Mouse (Mus musculus) limb, embryonic 11.5 days (tissue): ENCODE results near the gene Olfr734. TPM values are rescaled to one million over a fixed set of nuclear protein-coding genes. Genes with fewer than 3 reads are reported as not detected.

ENCODE experiments used
- ATAC-seq: fragments of 200-750 bp; cut with Nextera tagmentation; 2 replicates; pipeline ENCODE4 v1.8.0; 2017; ENCODE audit warnings: low read depth; ENCODE audit not compliant: insufficient number of reproducible peaks, low FRiP score, low TSS enrichment
- DNase-seq: peaks from one replicate; pipeline ENCODE4 v3.0.0-alpha.2; 2015; ENCODE audit warnings: low spot score
- H3K27ac ChIP-seq: fragments of 300-500 bp; sonication (generic); replicated peaks from 2 replicates; pipeline ENCODE4 v1.5.1; 2014; ENCODE audit warnings: low read depth, mild to moderate bottlenecking, low read length
- H3K27me3 ChIP-seq: fragments of 300-500 bp; sonication (generic); 2 replicates; pipeline ENCODE4 v1.6.1; 2014; ENCODE audit warnings: mild to moderate bottlenecking, low read length, mixed read lengths; ENCODE audit not compliant: control insufficient read depth, insufficient read depth
- H3K36me3 ChIP-seq: fragments of 300-500 bp; sonication (generic); 2 replicates; pipeline ENCODE4 v1.6.1; 2014; ENCODE audit warnings: mild to moderate bottlenecking, low read length, moderate library complexity, mixed read lengths; ENCODE audit not compliant: control insufficient read depth, insufficient read depth
- H3K4me1 ChIP-seq: fragments of 300-500 bp; sonication (generic); 2 replicates; pipeline ENCODE4 v1.6.1; 2014; ENCODE audit warnings: low read length, mixed read lengths; ENCODE audit not compliant: control insufficient read depth, insufficient read depth
- H3K4me2 ChIP-seq: fragments of 300-500 bp; sonication (generic); 2 replicates; pipeline ENCODE4 v1.6.1; 2014; ENCODE audit warnings: low read depth, mild to moderate bottlenecking, moderate library complexity; ENCODE audit not compliant: severe bottlenecking
- H3K4me3 ChIP-seq: fragments of 300-500 bp; sonication (generic); 2 replicates; pipeline ENCODE4 v1.5.1; 2014; ENCODE audit warnings: low read depth, low read length
- H3K9ac ChIP-seq: fragments of 300-500 bp; sonication (generic); 2 replicates; pipeline ENCODE4 v1.6.1; 2014; ENCODE audit warnings: mild to moderate bottlenecking, low read length
- H3K9me3 ChIP-seq: fragments of 300-500 bp; sonication (generic); 2 replicates; pipeline ENCODE4 v1.6.1; 2016; ENCODE audit warnings: low read length; ENCODE audit not compliant: control insufficient read depth
- WGBS: fragments of 180-500 bp; shearing (Covaris S2); extraction: QIAGEN DNeasy Blood & Tissue Kit; methylation state at CpG from one replicate; pipeline ENCODE4 v1.1.7; 2014; 5-methylcytosine and 5-hydroxymethylcytosine counted together
- polyA plus RNA-seq: library from polyadenylated mRNA; unstranded; fragments of >200 nt; fragmentation: Nextera tagmentation; extraction: Ambion mirVana; gene quantifications from 2 replicates; pipeline ENCODE4 v1.2.1, GENCODE M21; 2014

Olfr734 gene
- not detected in 2 replicates for polyA plus RNA-seq

- Histone ChIP-seq H3K27ac (no peak within 1 kb of the TSS), H3K4me3 (no peak within 1 kb of the TSS), H3K9ac (no peak within 1 kb of the TSS), H3K4me2 (no peak within 1 kb of the TSS), H3K9me3 (no peaks in the 10 kb centered on the region), H3K4me1 (no peaks in the 10 kb centered on the region), H3K27me3 (no peaks in the 10 kb centered on the region), H3K36me3 (no peaks in the 10 kb centered on the region)
- 75% methylated on average over 1 of the region's 1 CpGs for WGBS
- ATAC-seq (no peak), DNase-seq (no peak)
These were observed at the start of gene Olfr734 for GRCm38 (mm10) chr14:50326661-50327060. Olfr734 (minus strand) TSS chr14:50326761.

- WGBS: 92% methylated on average over 2 of the region's 2 CpGs
These were observed 37.0 kb upstream of the Olfr734 start for GRCm38 (mm10) chr14:50363561-50363960.

GRCm38 (mm10) chr14:50360480-50360879, 33.9 kb upstream of the Olfr734 start:
- ATAC-seq (no peak), DNase-seq (no peak)
- Histone ChIP-seq H3K36me3 (no peaks in the 10 kb centered on the region), H3K27me3 (no peaks in the 10 kb centered on the region), H3K4me1 (no peaks in the 10 kb centered on the region), H3K4me2 (no peak overlapping the region), H3K4me3 (no peak overlapping the region), H3K9ac (no peak overlapping the region), H3K9me3 (no peaks in the 10 kb centered on the region), H3K27ac (no peak overlapping the region)
- WGBS: 88% methylated on average over 3 of the region's 3 CpGs

More at GRCm38 (mm10) chr14:50363561-50363960, 37.0 kb upstream of the Olfr734 start:
- H3K4me1 ChIP-seq: no peaks in the 10 kb centered on the region
- H3K27me3 ChIP-seq: no peaks in the 10 kb centered on the region
- no peaks in the 10 kb centered on the region for H3K9me3 ChIP-seq
- H3K36me3 ChIP-seq: no peaks in the 10 kb centered on the region
- no peak overlapping the region for H3K4me2 ChIP-seq
- DNase-seq: no peak
- no peak for ATAC-seq
- no peak overlapping the region for H3K4me3 ChIP-seq
- H3K9ac ChIP-seq: no peak overlapping the region
- H3K27ac ChIP-seq: no peak overlapping the region

- H3K4me3 ChIP-seq: no peak within 1 kb of the TSS
- no peak within 1 kb of the TSS for H3K9ac ChIP-seq
- no peak for ATAC-seq
- no peak within 1 kb of the TSS for H3K4me2 ChIP-seq
- H3K9me3 ChIP-seq: no peaks in the 10 kb centered on the region
- H3K36me3 ChIP-seq: no peaks in the 10 kb centered on the region
- H3K4me1 ChIP-seq: no peaks in the 10 kb centered on the region
- H3K27me3 ChIP-seq: no peaks in the 10 kb centered on the region
- H3K27ac ChIP-seq: no peak within 1 kb of the TSS
- WGBS: 90% methylated on average over 2 of the region's 2 CpGs
- DNase-seq: no peak
These were observed 31.0 kb upstream of the Olfr734 start, which contains the start of gene Tlr11 for GRCm38 (mm10) chr14:50357593-50357992. Tlr11 (plus strand) TSS chr14:50357914.

GRCm38 (mm10) chr14:50356725-50357124, 30.2 kb upstream of the Olfr734 start:
- Histone ChIP-seq H3K9ac (no peak overlapping the region), H3K27ac (no peak overlapping the region), H3K4me2 (no peak overlapping the region), H3K9me3 (no peaks in the 10 kb centered on the region), H3K4me1 (no peaks in the 10 kb centered on the region), H3K4me3 (no peak overlapping the region), H3K27me3 (no peaks in the 10 kb centered on the region), H3K36me3 (no peaks in the 10 kb centered on the region)
- WGBS: 88% methylated on average over 2 of the region's 2 CpGs
- ATAC-seq: no peak
- no peak for DNase-seq

- ATAC-seq: no peak
- Histone ChIP-seq H3K9ac (no peak overlapping the region), H3K36me3 (no peaks in the 10 kb centered on the region), H3K27me3 (no peaks in the 10 kb centered on the region), H3K4me2 (no peak overlapping the region), H3K27ac (no peak overlapping the region), H3K9me3 (no peaks in the 10 kb centered on the region), H3K4me3 (no peak overlapping the region), H3K4me1 (no peaks in the 10 kb centered on the region)
- 54% methylated on average over 3 of the region's 3 CpGs for WGBS
- DNase-seq: peak; percentile 36
These were observed 25.9 kb upstream of the Olfr734 start for GRCm38 (mm10) chr14:50352438-50352837.

- Histone ChIP-seq H3K27me3 (no peaks in the 10 kb centered on the region), H3K4me1 (no peaks in the 10 kb centered on the region), H3K9me3 (no peaks in the 10 kb centered on the region), H3K27ac (no peak within 1 kb of the TSS), H3K9ac (no peak within 1 kb of the TSS), H3K4me3 (no peak within 1 kb of the TSS), H3K36me3 (no peaks in the 10 kb centered on the region), H3K4me2 (no peak within 1 kb of the TSS)
- 81% methylated on average over 2 of the region's 2 CpGs for WGBS
- DNase-seq (no peak), ATAC-seq (no peak)
These were observed 22.2 kb upstream of the Olfr734 start, which contains the start of gene Olfr735 for GRCm38 (mm10) chr14:50348796-50349195. Olfr735 (minus strand) TSS chr14:50348872.

GRCm38 (mm10) chr14:50301422-50301821, 25.1 kb downstream of the Olfr734 start, which contains the start of gene Olfr733:
Olfr733 (minus strand) TSS chr14:50301522.
- no peak for ATAC-seq
- no peak within 1 kb of the TSS for H3K9ac ChIP-seq
- H3K9me3 ChIP-seq: no peaks in the 10 kb centered on the region
- H3K27me3 ChIP-seq: no peaks in the 10 kb centered on the region
- H3K4me3 ChIP-seq: no peak within 1 kb of the TSS
- H3K4me1 ChIP-seq: no peaks in the 10 kb centered on the region
- H3K4me2 ChIP-seq: no peak within 1 kb of the TSS
- no peak within 1 kb of the TSS for H3K27ac ChIP-seq
- DNase-seq: no peak
- H3K36me3 ChIP-seq: no peaks in the 10 kb centered on the region

- Histone ChIP-seq H3K9me3 (no peaks in the 10 kb centered on the region), H3K9ac (no peak within 1 kb of the TSS), H3K4me1 (no peaks in the 10 kb centered on the region), H3K4me3 (no peak within 1 kb of the TSS), H3K4me2 (no peak within 1 kb of the TSS), H3K27me3 (no peaks in the 10 kb centered on the region), H3K36me3 (no peaks in the 10 kb centered on the region), H3K27ac (no peak within 1 kb of the TSS)
- DNase-seq (no peak), ATAC-seq (no peak)
- WGBS: 100% methylated on average over 1 of the region's 1 CpGs
These were observed 42.5 kb downstream of the Olfr734 start, which contains the start of gene Olfr732 for GRCm38 (mm10) chr14:50284106-50284505. Olfr732 (minus strand) TSS chr14:50284206.
